Mouse (Mus musculus): ENCODE results near the gene Tmem266. TPM values are rescaled to one million over a fixed set of nuclear protein-coding genes. Genes with fewer than 3 reads are reported as not detected.

Tmem266 gene
- polyA plus RNA-seq, 1 experiment from 2014 or later = not detected

Other genes with a start within 250 kb of the Tmem266 start
- gene Ube2q2, start 178.1 kb upstream of the Tmem266 start, polyA plus RNA-seq (2016; fragmentation: Nextera tagmentation; extraction: Ambion mirVana) = 24.9 and 26.9 TPM in 2 replicates
- gene Fbxo22, start 118.0 kb upstream of the Tmem266 start, polyA plus RNA-seq (2016; fragmentation: Nextera tagmentation; extraction: Ambion mirVana) = 33.0 and 36.3 TPM in 2 replicates
- 0.56 and 0.99 TPM in 2 replicates for gene Nrg4, start 69 bp upstream of the Tmem266 start, polyA plus RNA-seq (2016; fragmentation: Nextera tagmentation; extraction: Ambion mirVana)
- 164 and 175 TPM in 2 replicates for gene Etfa, start 185.3 kb downstream of the Tmem266 start, polyA plus RNA-seq (2016; fragmentation: Nextera tagmentation; extraction: Ambion mirVana)
- gene Isl2, start 211.8 kb downstream of the Tmem266 start, polyA plus RNA-seq (2016; fragmentation: Nextera tagmentation; extraction: Ambion mirVana) = 0.50 and 1.3 TPM in 2 replicates